Mouse (Mus musculus) testis, adult 10 weeks (tissue): ENCODE data around the gene Map2k1. TPM values are rescaled to one million over a fixed set of nuclear protein-coding genes. Genes with fewer than 3 reads are reported as not detected.

Source experiments
- polyA plus RNA-seq: library from polyadenylated mRNA; stranded (reverse); fragments of 350-450 nt; fragmentation: Illumina TruSeq; extraction: RNeasy Lipid Tissue Mini Kit (QIAGEN cat#74804); gene quantifications from one replicate; pipeline ENCODE4 v1.2.3, GENCODE M21; 2014; ENCODE audit warnings: low read depth, low replicate concordance

Gene Map2k1
- 5.9 TPM for polyA plus RNA-seq

GRCm38 (mm10) chr9:64253021-64253904 lies at the start of gene Map2k1:
TSS of gene Map2k1 (minus strand) at chr9:64253631.

GRCm38 (mm10) chr9:64281105-64281780 lies 27.8 kb upstream of the Map2k1 start, which contains the start of gene Tipin:
TSS of gene Tipin (plus strand) at chr9:64281581.

GRCm38 (mm10) chr9:64234768-64235435 lies 18.5 kb downstream of the Map2k1 start, which contains the start of gene Uchl4:
TSS of gene Uchl4 (plus strand) at chr9:64235201.

GRCm38 (mm10) chr9:64178974-64179646 lies 74.3 kb downstream of the Map2k1 start, which contains the start of gene Snapc5:
TSS of gene Snapc5 (plus strand) at chr9:64179274.

GRCm38 (mm10) chr9:64172816-64173665 lies 80.4 kb downstream of the Map2k1 start, which contains the start of the genes Zwilch and Rpl4:
TSS of gene Zwilch (minus strand) at chr9:64173104.
TSS of gene Rpl4 (plus strand) at chr9:64173375.

Other genes with a start within 250 kb of the Map2k1 start
- gene Smad6, start 231.6 kb downstream of the Map2k1 start, polyA plus RNA-seq = 2.2 TPM
- not detected for gene Lctl, start 136.5 kb downstream of the Map2k1 start, polyA plus RNA-seq
- 78.5 TPM for gene Zwilch, start 80.5 kb downstream of the Map2k1 start, polyA plus RNA-seq
- 183 TPM for gene Rpl4, start 80.3 kb downstream of the Map2k1 start, polyA plus RNA-seq
- gene Snapc5, start 74.4 kb downstream of the Map2k1 start, polyA plus RNA-seq = 43.4 TPM
- 1.1 TPM for gene Uchl4, start 18.4 kb downstream of the Map2k1 start, polyA plus RNA-seq
- gene Tipin, start 27.9 kb upstream of the Map2k1 start, polyA plus RNA-seq = 136 TPM
- 125 TPM for gene Dis3l, start 87.7 kb upstream of the Map2k1 start, polyA plus RNA-seq
- not detected for gene Megf11, start 132.0 kb upstream of the Map2k1 start, polyA plus RNA-seq